Mouse (Mus musculus) Patski (cell line): ENCODE measurements around the gene Zfp458. TPM values are rescaled to one million over a fixed set of nuclear protein-coding genes. Genes with fewer than 3 reads are reported as not detected.
"Not testable (repeated sequence)": the region's sequence is repeated elsewhere in the genome, so short reads cannot be mapped to it uniquely, and the experiment has no call there.

Source experiments
- ATAC-seq: fragments of 100-300 bp; one replicate; pipeline ENCODE4 v1.8.0; 2021
- CTCF ChIA-PET: fragments of 350-600 bp; sonication (Branson Sonifier 250); formaldehyde crosslinking; loops from one replicate; lab custom pipeline; 2022; ENCODE audit warnings: inconsistent platforms; lab: Charles Lee
- POLR2A ChIA-PET: fragments of 350-600 bp; sonication (Branson Sonifier 250); formaldehyde crosslinking; loops from one replicate; lab custom pipeline; 2022; ENCODE audit warnings: antibody characterized with exemption, inconsistent platforms; lab: Charles Lee
- DNase-seq: peaks from one replicate; pipeline ENCODE4 v3.0.0-alpha.2; 2011; ENCODE audit warnings: low read depth, low spot score
- H3K27me3 ChIP-seq: fragments of 371-371 bp; one replicate; pipeline ENCODE4 v1.5.1; 2021
- CTCF ChIP-seq: fragments of 100-300 bp; IDR thresholded peaks from one replicate; pipeline ENCODE4 v1.5.1; 2021
- in situ Hi-C: fragments of 300-500 bp; cut with MboI; formaldehyde crosslinking; loops from 3 replicates; pipeline ENCODE4 v1.11.1; 2018; ENCODE audit warnings: low pct_unique_long_range_greater_than_20kb, mixed read lengths
- polyA plus RNA-seq: library from polyadenylated mRNA; unstranded; gene quantifications from one replicate; pipeline ENCODE4 v1.2.3, GENCODE M21; 2021

Gene Zfp458
- polyA plus RNA-seq: 4.1 TPM

GRCm38 (mm10) chr13:67278314-67278713, at the start of gene Zfp458:
Gene Zfp458 (minus strand): TSS chr13:67278466.
- H3K27me3 ChIP-seq: no peaks in the 10 kb centered on the region
- in situ Hi-C loops: no loop called here
- no peak for TF ChIP-seq CTCF
- ATAC-seq (no peak), DNase-seq (no peak)
- POLR2A ChIA-PET: no interaction called here
- CTCF ChIA-PET: no interaction called here

DNA sequence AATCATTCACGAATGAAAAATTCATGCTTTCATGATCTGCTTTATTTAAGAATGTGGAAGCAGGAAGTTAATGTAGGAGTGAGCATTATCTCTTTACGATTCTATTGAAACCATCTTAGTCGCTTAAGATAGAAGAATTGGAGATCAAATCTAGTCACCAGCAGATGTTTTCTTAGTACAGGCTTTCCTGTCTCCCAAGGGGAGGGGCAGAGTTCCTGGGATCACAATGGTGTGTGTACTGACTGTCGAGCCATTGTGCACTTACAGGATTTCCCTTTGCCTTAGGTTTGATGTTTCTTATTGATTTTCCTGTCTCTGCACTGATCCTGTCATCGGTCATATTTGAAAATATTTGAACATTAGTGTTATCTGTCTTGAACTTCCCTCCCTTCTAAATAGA, 28.5 kb upstream of the Zfp458 start:
- TF ChIP-seq CTCF: no peak
- POLR2A ChIA-PET: interaction anchor here (0.5 to 1.0 kb wide), 2 partner anchors 37 to 179 kb away, joined by 3 read pairs; no protein-coding TSS in a partner anchor
- H3K27me3 ChIP-seq: no peaks in the 10 kb centered on the region
- CTCF ChIA-PET: interaction anchor here (1.0 kb wide), 1 partner anchor 178 kb away, joined by 5 read pairs; no protein-coding TSS in a partner anchor
- no peak for DNase-seq
- ATAC-seq: no peak
- in situ Hi-C loops: loop anchor here (5.0 to 25.0 kb wide), 2 partner anchors 179 to 531 kb away; partner anchors contain the start of gene Gm10037

DNA sequence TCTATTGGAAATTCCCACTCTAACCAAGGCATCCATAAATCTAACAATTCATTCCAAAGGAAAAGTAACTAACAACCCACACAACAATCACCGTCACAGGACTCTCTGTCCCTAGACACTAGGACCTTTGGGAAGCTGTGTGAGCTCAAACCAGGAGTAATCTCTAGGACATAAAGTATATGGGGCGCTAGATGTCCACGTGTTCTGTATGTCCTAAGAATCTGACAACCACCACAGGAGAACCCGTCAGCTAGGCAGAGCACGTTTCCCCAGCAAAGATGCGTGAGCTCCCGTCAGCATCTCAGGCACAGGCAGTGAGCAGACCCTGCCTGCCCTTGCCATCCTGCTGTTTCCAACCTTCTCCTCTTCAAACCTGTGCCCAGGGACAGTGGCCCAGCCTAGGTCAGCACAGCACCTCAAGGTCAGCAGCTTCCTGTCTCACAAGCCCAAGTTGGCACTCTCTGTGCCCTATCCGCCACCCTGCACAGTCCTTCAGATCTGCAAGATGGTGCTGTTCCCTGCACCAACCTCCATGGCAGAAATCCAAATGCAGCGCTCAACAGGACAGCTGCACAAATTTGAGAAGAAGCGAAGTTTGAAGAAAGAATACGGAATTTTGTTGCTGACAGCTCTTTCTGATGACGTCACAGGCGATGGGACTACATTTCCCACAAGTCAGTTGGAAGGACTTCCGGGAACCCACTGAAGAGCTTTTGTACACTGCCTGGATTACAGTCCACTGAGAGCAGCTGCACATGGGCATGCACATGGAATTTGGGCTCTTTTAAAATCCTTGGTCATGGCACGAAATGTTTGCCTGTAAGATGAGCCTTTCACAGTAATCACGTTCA, 27.8 kb upstream of the Zfp458 start, which contains the start of gene Zfp457:
Gene Zfp457 (minus strand): TSS at position 664 of the 851 bp plus-strand sequence.
- in situ Hi-C loops: loop anchor here (5.0 to 25.0 kb wide), 2 partner anchors 179 to 531 kb away; partner anchors contain the start of gene Gm10037
- peak; percentile 96 for ATAC-seq
- peak; percentile 77 for DNase-seq
- ChIA-PET POLR2A (interaction anchor here (0.5 to 1.0 kb wide), 2 partner anchors 36 to 178 kb away, joined by 3 read pairs; no protein-coding TSS in a partner anchor), CTCF (interaction anchor here (1.0 kb wide), 1 partner anchor 177 kb away, joined by 5 read pairs; no protein-coding TSS in a partner anchor)
- TF ChIP-seq CTCF: no peak
- no peaks in the 10 kb centered on the region for H3K27me3 ChIP-seq

DNA sequence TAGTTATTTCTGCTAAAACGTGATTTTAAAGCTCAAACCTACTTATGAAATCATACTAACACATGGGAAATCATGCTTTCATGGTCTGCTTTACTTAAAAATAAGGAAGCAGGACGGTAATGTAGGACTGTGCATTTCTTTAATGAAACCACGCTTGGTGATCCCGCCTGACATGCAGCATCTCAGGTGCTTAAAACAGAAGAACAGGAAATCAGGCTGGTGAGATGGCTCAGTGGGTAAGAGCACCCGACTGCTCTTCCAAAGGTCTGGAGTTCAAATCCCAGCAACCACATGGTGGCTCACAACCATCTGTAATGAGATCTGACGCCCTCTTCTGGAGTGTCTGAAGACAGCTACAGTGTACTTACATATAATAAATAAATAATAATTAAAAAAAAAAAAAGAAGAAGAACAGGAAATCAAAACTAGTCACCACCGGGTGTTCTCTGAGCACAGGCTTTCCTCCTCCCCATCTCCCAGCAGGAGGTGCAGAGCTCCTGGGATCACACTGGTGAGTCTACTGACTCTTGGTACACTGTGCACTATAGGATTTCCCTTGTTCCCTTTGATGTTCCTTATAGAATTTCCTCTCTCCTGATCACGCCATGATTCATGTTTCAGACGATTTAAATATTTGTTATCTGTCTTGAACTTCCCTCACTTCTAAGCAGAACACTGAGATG, 8.7 kb downstream of the Zfp458 start:
- H3K27me3 ChIP-seq, DNase-seq, CTCF ChIA-PET, ATAC-seq, in situ Hi-C loops: not testable (repeated sequence)
- POLR2A ChIA-PET: interaction anchor here (0.8 kb wide), 1 partner anchor 37 kb away, joined by 3 read pairs; the partner anchor contains the start of gene Zfp457

- no peaks in the 10 kb centered on the region for H3K27me3 ChIP-seq
- ATAC-seq (peak; percentile 97), DNase-seq (peak; percentile 37)
- no peak for TF ChIP-seq CTCF
- ChIA-PET POLR2A (no interaction called here), CTCF (no interaction called here)
- in situ Hi-C loops: no loop called here
Measured at GRCm38 (mm10) chr13:67268568-67269369, 9.5 kb downstream of the Zfp458 start.

DNA sequence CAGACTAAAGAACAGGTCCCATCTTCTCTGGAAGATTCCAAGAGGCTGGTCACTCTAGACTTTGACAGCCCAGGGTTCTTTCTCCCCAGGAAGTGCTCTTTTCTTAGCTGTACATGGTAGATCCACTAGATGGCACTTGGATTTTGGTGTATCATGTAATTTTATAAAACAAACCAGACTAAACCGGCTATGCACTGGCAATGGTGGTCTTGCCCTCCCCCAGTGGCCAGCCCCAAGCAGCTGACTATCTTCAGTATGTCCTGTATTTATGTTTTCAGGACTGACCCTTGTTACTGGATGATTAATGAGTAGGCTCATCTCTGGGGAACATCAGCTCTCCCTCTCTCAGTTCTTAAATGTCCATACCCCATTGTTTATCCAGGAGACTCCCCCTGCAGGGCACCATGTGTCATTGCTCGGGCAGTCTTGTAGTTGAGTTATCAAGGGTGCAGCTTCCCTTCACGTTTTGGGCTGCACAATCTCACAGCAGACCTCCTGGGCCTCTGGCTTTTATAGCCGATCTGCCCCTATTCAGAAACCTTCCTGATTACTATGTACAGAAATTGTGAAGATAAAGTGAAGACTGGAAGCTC, 64.2 kb downstream of the Zfp458 start:
- no peaks in the 10 kb centered on the region for H3K27me3 ChIP-seq
- ChIA-PET CTCF (no interaction called here), POLR2A (no interaction called here)
- DNase-seq: no peak
- peak; percentile 28 for TF ChIP-seq CTCF
- ATAC-seq: no peak
- in situ Hi-C loops: no loop called here

Other genes with a start within 250 kb of the Zfp458 start
- gene Zfp712, start 217.3 kb downstream of the Zfp458 start, polyA plus RNA-seq: 1.5 TPM
- gene Zfp708, start 180.5 kb downstream of the Zfp458 start, polyA plus RNA-seq: 2.2 TPM
- gene Gm28557, start 169.9 kb downstream of the Zfp458 start, polyA plus RNA-seq: 3.6 TPM
- gene Rslcan18, start 162.2 kb downstream of the Zfp458 start, polyA plus RNA-seq: 1.1 TPM
- 4.9 TPM for gene Zfp759, start 156.8 kb downstream of the Zfp458 start, polyA plus RNA-seq
- 6.0 TPM for gene Rsl1, start 105.3 kb downstream of the Zfp458 start, polyA plus RNA-seq
- gene Zfp455, start 84.0 kb downstream of the Zfp458 start, polyA plus RNA-seq: 1.6 TPM
- 3.1 TPM for gene Zfp457, start 28.0 kb upstream of the Zfp458 start, polyA plus RNA-seq
- 3.2 TPM for gene Zfp595, start 54.1 kb upstream of the Zfp458 start, polyA plus RNA-seq
- gene Gm28044, start 82.1 kb upstream of the Zfp458 start, polyA plus RNA-seq: 1.4 TPM
- 2.4 TPM for gene Zfp953, start 82.1 kb upstream of the Zfp458 start, polyA plus RNA-seq
- gene Gm28041, start 97.3 kb upstream of the Zfp458 start, polyA plus RNA-seq: 0.90 TPM
- gene Zfp456, start 97.3 kb upstream of the Zfp458 start, polyA plus RNA-seq: 4.8 TPM
- 6.5 TPM for gene Zfp429, start 121.4 kb upstream of the Zfp458 start, polyA plus RNA-seq
- not detected for gene Zfp459, start 143.0 kb upstream of the Zfp458 start, polyA plus RNA-seq
- 11.3 TPM for gene Zfp874a, start 173.2 kb upstream of the Zfp458 start, polyA plus RNA-seq
- 11.3 TPM for gene Zfp874b, start 205.8 kb upstream of the Zfp458 start, polyA plus RNA-seq
- gene Zfp58, start 222.1 kb upstream of the Zfp458 start, polyA plus RNA-seq: 9.2 TPM
- not detected for gene Gm26965, start 247.7 kb upstream of the Zfp458 start, polyA plus RNA-seq
- 14.2 TPM for gene Zfp87, start 247.7 kb upstream of the Zfp458 start, polyA plus RNA-seq